Mouse (Mus musculus) kidney, postnatal 10 days (tissue): ENCODE measurements around the gene Sp100.

Experiments used
- DNase-seq: peaks from one replicate; pipeline ENCODE4 v3.0.0; 2021; ENCODE audit warnings: mixed read lengths

The Sp100 gene

DNA sequence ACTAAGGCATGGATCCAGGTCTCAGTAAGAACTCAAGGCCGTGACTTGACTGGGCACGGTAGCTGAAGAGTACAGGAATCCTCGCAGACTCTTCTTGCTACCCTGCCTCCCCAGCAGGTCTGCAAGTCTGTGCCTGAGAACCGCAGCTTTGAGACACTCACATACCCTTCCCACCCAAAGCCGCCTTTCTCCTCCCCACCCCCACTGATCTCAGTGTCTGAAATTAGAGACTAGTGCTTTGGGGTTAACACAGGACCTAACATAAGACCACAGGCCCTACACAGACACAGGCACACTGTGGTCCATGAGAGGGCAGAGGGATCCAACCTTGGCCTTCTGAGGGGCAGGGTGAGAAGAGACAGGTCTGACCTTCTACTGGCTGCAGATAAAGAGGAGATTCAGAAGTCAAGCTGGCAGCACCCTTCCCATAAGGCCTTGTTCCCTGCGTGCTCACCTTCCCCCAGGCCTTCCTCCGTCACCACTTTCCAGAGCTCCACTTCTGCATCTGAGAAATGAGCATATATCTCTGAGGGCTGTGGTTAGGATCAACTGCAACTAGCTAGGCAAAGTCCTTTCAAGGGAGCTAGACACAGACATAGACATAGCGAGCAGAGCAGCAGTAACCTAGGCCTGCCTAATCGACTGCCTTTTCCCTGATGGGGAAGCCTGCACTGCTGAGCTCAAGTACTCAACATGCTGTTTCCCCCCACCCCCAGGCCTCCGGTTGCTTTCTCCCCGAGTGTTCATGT lies 102.3 kb downstream of the Sp100 start:
- no peak for DNase-seq

DNA sequence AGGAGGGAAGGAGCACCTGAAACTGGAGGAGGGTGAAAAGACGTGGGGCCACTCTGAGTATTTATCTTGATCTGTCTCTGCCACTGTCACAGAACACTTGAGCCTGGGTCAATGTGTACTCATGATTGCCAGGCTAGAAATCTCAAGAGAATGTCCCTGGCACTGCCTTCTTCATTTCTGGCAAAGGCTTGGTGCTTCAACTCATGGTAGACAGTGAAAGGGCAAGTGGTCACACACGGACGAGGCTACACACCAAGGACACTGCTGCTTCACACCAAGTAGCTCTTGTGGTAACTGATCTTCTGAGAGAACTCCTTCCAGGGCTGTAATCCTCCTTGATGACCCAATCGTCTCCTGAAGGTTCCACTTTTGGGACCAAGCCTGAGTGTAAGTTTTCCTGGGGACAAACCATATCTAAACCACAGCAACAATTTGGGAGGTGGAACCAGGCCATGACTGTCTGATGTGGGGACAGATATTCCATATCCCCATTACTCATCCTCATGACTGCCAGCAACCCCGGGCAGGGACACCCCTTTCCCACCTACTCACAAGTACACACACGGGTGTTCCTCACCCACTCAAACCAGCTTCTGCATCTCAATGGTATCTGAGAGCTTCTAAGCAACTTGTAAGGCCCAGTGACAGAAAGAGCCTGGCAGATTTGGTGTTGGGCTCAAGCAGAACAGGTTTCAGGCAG lies 107.9 kb downstream of the Sp100 start:
- DNase-seq, result no peak

DNA sequence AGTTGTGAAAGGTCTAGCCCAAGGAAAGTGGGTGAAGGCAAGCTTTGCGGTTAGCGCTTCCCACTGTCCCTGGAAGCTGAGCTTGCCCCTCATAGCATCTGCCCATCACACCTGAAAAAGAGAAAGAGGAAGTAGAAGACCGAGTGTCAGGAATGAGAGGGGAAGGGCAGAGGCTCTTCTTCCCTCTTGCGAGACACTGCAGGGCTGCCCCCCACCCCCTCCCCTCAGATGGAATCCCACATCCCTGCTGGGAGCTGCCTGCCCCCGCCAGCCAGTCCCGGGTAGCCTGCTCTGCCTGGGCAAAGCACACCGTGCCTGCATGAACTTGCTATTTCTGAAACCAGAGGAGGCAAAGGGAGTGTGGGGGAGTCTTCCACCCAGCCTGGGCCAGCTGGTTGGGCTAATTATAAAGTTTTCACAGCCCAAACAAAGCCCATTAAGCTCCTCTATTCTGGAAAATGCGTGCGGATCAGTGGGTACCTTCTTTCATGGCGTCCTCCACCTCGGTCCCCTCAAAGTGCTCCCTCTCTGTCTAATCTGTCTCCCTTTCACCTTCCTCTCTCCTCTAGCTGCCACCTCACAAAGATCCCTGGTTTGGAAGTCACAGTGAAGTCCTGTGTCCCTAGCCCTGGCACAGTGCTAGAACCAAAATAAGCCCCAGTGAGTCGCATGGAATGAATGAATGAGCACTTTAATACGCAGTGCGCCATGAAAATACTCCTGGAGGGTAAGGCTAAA lies 108.6 kb downstream of the Sp100 start:
- DNase-seq, result peak; percentile 18

DNA sequence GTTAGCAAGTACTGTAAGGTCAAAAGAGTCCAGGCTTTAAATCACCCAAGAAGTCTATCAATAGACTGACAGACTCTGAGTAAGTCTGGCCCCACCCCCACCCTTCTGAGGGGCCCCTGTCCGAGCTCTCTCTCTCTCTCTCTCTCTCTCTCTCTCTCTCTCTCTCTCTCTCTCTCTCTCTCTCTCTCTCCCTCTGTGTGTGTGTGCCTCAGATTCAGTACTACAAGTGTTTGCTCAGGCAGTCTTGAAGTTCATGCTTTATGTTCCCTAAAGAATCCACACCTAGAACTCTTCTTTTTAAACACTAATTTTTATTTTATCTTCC lies 109.1 kb downstream of the Sp100 start:
- no peak for DNase-seq
